ENCODE assay signal across 9 mouse cellular contexts in genomic region chr14:32960481-32960880, GRCm38 (mm10). TPM values are rescaled to one million over a fixed set of nuclear protein-coding genes. Genes with fewer than 3 reads are reported as not detected.
DNase-seq lines count a peak whose midpoint lies in the region; ATAC-seq and TF ChIP-seq lines count a peak whose summit lies in the region.
"Had no signal": no experiment of that assay in that cellular context is flagged by ENCODE, and none has a peak within 500 bp of the region (broad histone marks: within the 10 kb centered on the region; RNA-seq: fewer than 3 reads in every experiment).

No protein-coding gene starts in this region.

- 40% methylated on average over 5 of the region's 5 CpGs for WGBS in hindbrain, embryonic 10.5 days
- WGBS in hindbrain, embryonic 12.5 days: 32% methylated on average over 5 of the region's 5 CpGs
- 32% methylated on average over 5 of the region's 5 CpGs for WGBS in forebrain, embryonic 14.5 days
- WGBS in hindbrain, embryonic 11.5 days: 30% methylated on average over 5 of the region's 5 CpGs

- peak; percentile 73 for DNase-seq in hindbrain, embryonic 10.5 days (ENCODE audit: low spot score)
- DNase-seq in brain, embryonic 14.5 days (ENCODE audit: low read depth): peak; percentile 79
- peak; percentile 74 for DNase-seq in forebrain, embryonic 14.5 days (ENCODE audit: low spot score)
- peak; percentile 82 for DNase-seq in hindbrain, embryonic 11.5 days (ENCODE audit: low spot score)
- peak; percentile 30 to 40 for DNase-seq in left cerebral cortex, adult 8-10 months (ENCODE audit: low spot score in 2 of 2)
- DNase-seq in naive thymus-derived CD4-positive, alpha-beta T cell, adult 2 months (ENCODE audit: low read depth): peak; percentile 31
- peak; percentile 32 for DNase-seq in testis, postnatal 14 days (ENCODE audit: low spot score)

- H3K27ac ChIP-seq in hindbrain, embryonic 10.5 days: no peak overlapping the region
- no peak overlapping the region for H3K27ac ChIP-seq in hindbrain, embryonic 12.5 days
- H3K27ac ChIP-seq in forebrain, embryonic 14.5 days (ENCODE audit: low read depth, low read length): no peak overlapping the region
- H3K27ac ChIP-seq in hindbrain, embryonic 11.5 days (ENCODE audit: low read depth, low read length): no peak overlapping the region

- H3K4me2 ChIP-seq in hindbrain, embryonic 12.5 days (replicated peaks): no peak overlapping the region
- H3K4me2 ChIP-seq in forebrain, embryonic 14.5 days (ENCODE audit: low read length): no peak overlapping the region
- no peak overlapping the region for H3K4me2 ChIP-seq in hindbrain, embryonic 11.5 days (replicated peaks; ENCODE audit: low read depth, low read length)

- no peak overlapping the region for H3K4me3 ChIP-seq in hindbrain, embryonic 10.5 days
- H3K4me3 ChIP-seq in hindbrain, embryonic 12.5 days: no peak overlapping the region
- no peak overlapping the region for H3K4me3 ChIP-seq in forebrain, embryonic 14.5 days (ENCODE audit: low read depth, low read length)
- no peak overlapping the region for H3K4me3 ChIP-seq in hindbrain, embryonic 11.5 days (ENCODE audit: low read depth, low read length)
- H3K4me3 ChIP-seq: megakaryocyte, embryonic 14.5 days had no signal

- H3K27me3 ChIP-seq in hindbrain, embryonic 10.5 days (ENCODE audit: insufficient read depth, poor library complexity, severe bottlenecking): no peaks in the 10 kb centered on the region; the same call in 1 of the 2 replicates
- H3K27me3 ChIP-seq in hindbrain, embryonic 12.5 days: no peaks in the 10 kb centered on the region
- no peaks in the 10 kb centered on the region for H3K27me3 ChIP-seq in forebrain, embryonic 14.5 days (replicated peaks; ENCODE audit: control insufficient read depth, insufficient read depth, low read length)
- no peaks in the 10 kb centered on the region for H3K27me3 ChIP-seq in hindbrain, embryonic 11.5 days (ENCODE audit: control insufficient read depth, insufficient read depth, low read length)

- H3K9ac ChIP-seq in hindbrain, embryonic 12.5 days: no peak overlapping the region
- H3K9ac ChIP-seq in forebrain, embryonic 14.5 days (ENCODE audit: low read length): no peak overlapping the region
- no peak overlapping the region for H3K9ac ChIP-seq in hindbrain, embryonic 11.5 days (ENCODE audit: low read depth, low read length)

- ATAC-seq in hindbrain, embryonic 12.5 days (ENCODE audit: low FRiP score): no peak
- ATAC-seq in forebrain, embryonic 14.5 days: peak; percentile 10; the same call in 1 of the 2 replicates
- peak; percentile 35 for ATAC-seq in hindbrain, embryonic 11.5 days (ENCODE audit: low FRiP score)

- H3K36me3 ChIP-seq in hindbrain, embryonic 10.5 days: no peaks in the 10 kb centered on the region
- no peaks in the 10 kb centered on the region for H3K36me3 ChIP-seq in hindbrain, embryonic 12.5 days
- H3K36me3 ChIP-seq in forebrain, embryonic 14.5 days (ENCODE audit: control insufficient read depth, insufficient read depth, low read length): no peaks in the 10 kb centered on the region
- no peaks in the 10 kb centered on the region for H3K36me3 ChIP-seq in hindbrain, embryonic 11.5 days (ENCODE audit: control insufficient read depth, insufficient read depth, low read length)

- H3K9me3 ChIP-seq in hindbrain, embryonic 10.5 days: no peaks in the 10 kb centered on the region
- H3K9me3 ChIP-seq in hindbrain, embryonic 12.5 days (replicated peaks): no peaks in the 10 kb centered on the region
- no peaks in the 10 kb centered on the region for H3K9me3 ChIP-seq in forebrain, embryonic 14.5 days (replicated peaks; ENCODE audit: control insufficient read depth, low read length)
- no peaks in the 10 kb centered on the region for H3K9me3 ChIP-seq in hindbrain, embryonic 11.5 days (ENCODE audit: control insufficient read depth, low read length)
- H3K9me3 ChIP-seq: megakaryocyte, embryonic 14.5 days had no signal

- no peak for TF ChIP-seq POLR2A in brain, embryonic 14.5 days (IDR thresholded peaks at IDR 0.05; ENCODE audit: borderline replicate concordance, extremely low read depth, insufficient read depth, insufficient read length, poor library complexity, severe bottlenecking)

- H3K4me1 ChIP-seq in hindbrain, embryonic 10.5 days (replicated peaks): peaks cover 27% of the 10 kb centered on the region; the same call in 1 of the 2 replicates
- no peaks in the 10 kb centered on the region; the same call in 1 of the 2 replicates for H3K4me1 ChIP-seq in hindbrain, embryonic 12.5 days
- H3K4me1 ChIP-seq in forebrain, embryonic 14.5 days (ENCODE audit: control insufficient read depth, insufficient read depth, low read length): no peaks in the 10 kb centered on the region
- no peaks in the 10 kb centered on the region for H3K4me1 ChIP-seq in hindbrain, embryonic 11.5 days (replicated peaks; ENCODE audit: control insufficient read depth, insufficient read depth, low read length)

- peak; percentile 80 for TF ChIP-seq CTCF in brain, embryonic 14.5 days (IDR thresholded peaks at IDR 0.05; ENCODE audit: borderline replicate concordance, extremely low read depth, insufficient read depth, insufficient read length)

RNA-seq across cellular contexts. Expression of gene Lrrc18, which starts 30.7 kb away (rescaled TPM):
- 0.40 and 0.65 TPM in 2 replicates for polyA plus RNA-seq in hindbrain, embryonic 10.5 days (2016; fragmentation: Nextera tagmentation; extraction: Ambion mirVana)
- polyA plus RNA-seq in hindbrain, embryonic 12.5 days (2016; fragmentation: Nextera tagmentation; extraction: Ambion mirVana): 0.40 and 0.43 TPM in 2 replicates
- polyA plus RNA-seq in brain, embryonic 14.5 days (2012; rRNA removed): 0.38 TPM in 2 replicates
- polyA plus RNA-seq in forebrain, embryonic 14.5 days (2014; fragmentation: Nextera tagmentation; extraction: Ambion mirVana): 0.35 and 0.36 TPM in 2 replicates
- 0.36 and 0.86 TPM in 2 replicates for polyA plus RNA-seq in hindbrain, embryonic 11.5 days (2014; fragmentation: Nextera tagmentation; extraction: Ambion mirVana)
- 1 to 10 TPM in 1 of 4 experiments, under 1 TPM in 3; 0.57 to 1.2 (median 0.71) TPM for total RNA-seq in left cerebral cortex, adult 8-10 months (2022)

Comparison
In these comparisons a context has a peak if more than half of its experiments do, and no peak if none do; other contexts are left out.
1. DNase-seq: peak in every context shown above with its lines; median percentile 82 in hindbrain, embryonic 11.5 days; 79 in brain, embryonic 14.5 days; 74 in forebrain, embryonic 14.5 days; 73 in hindbrain, embryonic 10.5 days; 35 in left cerebral cortex, adult 8-10 months; 32 in testis, postnatal 14 days; 31 in naive thymus-derived CD4-positive, alpha-beta T cell, adult 2 months.